Mouse (Mus musculus): Measurements from ENCODE around the gene Slc30a9.

DNA sequence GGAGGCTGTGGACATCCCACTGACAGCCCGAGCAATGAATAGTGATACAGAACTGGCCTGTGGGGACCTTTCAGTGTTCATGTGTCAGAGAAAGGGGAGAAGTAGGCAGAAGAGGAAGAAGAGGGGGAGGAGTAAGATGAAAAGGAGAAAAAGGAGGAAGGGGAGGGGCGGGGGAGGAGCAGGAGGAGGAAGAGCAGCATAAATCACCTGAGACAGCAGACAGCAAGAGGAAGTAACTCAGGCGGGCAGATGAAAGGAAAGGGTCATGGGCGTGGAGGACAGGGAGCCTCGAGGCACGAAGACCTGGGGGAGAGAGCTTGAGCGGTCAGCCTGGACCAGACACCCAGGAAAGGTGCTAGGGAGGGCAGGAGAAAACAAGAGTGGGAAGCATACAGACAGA, 97.6 kb downstream of the Slc30a9 start:
- no peak for TF ChIP-seq EP300 (optimal IDR thresholded peaks at IDR 0.05)
- TF ChIP-seq CTCF (IDR thresholded peaks at IDR 0.05; ENCODE audit: low read depth): no peak
